In genomic region chr7:30664529-30665200, GRCm38 (mm10) we compare ENCODE assay signal across 7 mouse cellular contexts. TPM values are rescaled to one million over a fixed set of nuclear protein-coding genes. Genes with fewer than 3 reads are reported as not detected.
A peak's percentile ranks its signal among the peaks of the same experiment; 100 is the strongest.
DNase-seq lines count a peak whose midpoint lies in the region; ATAC-seq and TF ChIP-seq lines count a peak whose summit lies in the region.

Haus5 (minus strand) TSS chr7:30664994.

- H3K27me3 ChIP-seq in embryonic facial prominence, embryonic 11.5 days (ENCODE audit: control insufficient read depth, insufficient read depth, low read length), result no peaks in the 10 kb centered on the region
- H3K27me3 ChIP-seq in kidney, adult 2 months (replicated peaks; ENCODE audit: control insufficient read depth, insufficient read depth, low read length), result no peaks in the 10 kb centered on the region
- no peaks in the 10 kb centered on the region for H3K27me3 ChIP-seq in limb, embryonic 12.5 days
- 0 out of 2 replicates have a peak, but pooled peaks cover 3% of the 10 kb centered on the region for H3K27me3 ChIP-seq in midbrain, embryonic 15.5 days (replicated peaks)
- H3K27me3 ChIP-seq in spleen, adult 2 months (ENCODE audit: control insufficient read depth, insufficient read depth, low read length), result no peaks in the 10 kb centered on the region; the same call in 1 of the 2 replicates

- TF ChIP-seq CTCF in kidney, adult 2 months (conservative IDR thresholded peaks at IDR 0.05; ENCODE audit: insufficient read depth, insufficient read length, low read depth, low read length), result no peak
- TF ChIP-seq CTCF in spleen, adult 2 months (IDR thresholded peaks at IDR 0.05; ENCODE audit: extremely low read depth, insufficient read depth, insufficient read length, insufficient replicate concordance), result no peak

- peak within 1 kb of the TSS; percentile 73 for H3K9ac ChIP-seq in embryonic facial prominence, embryonic 11.5 days (replicated peaks; ENCODE audit: low read length)
- peak within 1 kb of the TSS; percentile 70 for H3K9ac ChIP-seq in limb, embryonic 12.5 days (replicated peaks)
- peak within 1 kb of the TSS; percentile 65 for H3K9ac ChIP-seq in midbrain, embryonic 15.5 days

- H3K4me1 ChIP-seq in embryonic facial prominence, embryonic 11.5 days (ENCODE audit: control insufficient read depth, insufficient read depth, low read length), result no peaks in the 10 kb centered on the region
- peaks cover 2% of the 10 kb centered on the region for H3K4me1 ChIP-seq in kidney, adult 2 months (ENCODE audit: control insufficient read depth, insufficient read depth, low read length)
- peaks cover 8% of the 10 kb centered on the region for H3K4me1 ChIP-seq in limb, embryonic 12.5 days (replicated peaks)
- peaks cover 12% of the 10 kb centered on the region for H3K4me1 ChIP-seq in midbrain, embryonic 15.5 days
- H3K4me1 ChIP-seq in spleen, adult 2 months (ENCODE audit: control insufficient read depth, insufficient read depth, insufficient read length), result peaks cover 5% of the 10 kb centered on the region; the same call in 1 of the 2 replicates

- no peaks in the 10 kb centered on the region for H3K9me3 ChIP-seq in embryonic facial prominence, embryonic 11.5 days (replicated peaks; ENCODE audit: control insufficient read depth, low read length)
- H3K9me3 ChIP-seq in limb, embryonic 12.5 days, result no peaks in the 10 kb centered on the region
- H3K9me3 ChIP-seq in midbrain, embryonic 15.5 days, result no peaks in the 10 kb centered on the region

- peaks cover 5% of the 10 kb centered on the region for H3K36me3 ChIP-seq in embryonic facial prominence, embryonic 11.5 days (replicated peaks; ENCODE audit: control insufficient read depth, insufficient read depth, low read depth, low read length)
- H3K36me3 ChIP-seq in kidney, adult 2 months (ENCODE audit: control insufficient read depth, insufficient read depth, low read length), result no peaks in the 10 kb centered on the region
- peaks cover 29% of the 10 kb centered on the region for H3K36me3 ChIP-seq in limb, embryonic 12.5 days
- 0 out of 2 replicates have a peak, but pooled peaks cover 3% of the 10 kb centered on the region for H3K36me3 ChIP-seq in midbrain, embryonic 15.5 days (replicated peaks)
- peaks cover 8% of the 10 kb centered on the region for H3K36me3 ChIP-seq in spleen, adult 2 months (ENCODE audit: control insufficient read depth, insufficient read depth, low read length)

- WGBS in embryonic facial prominence, embryonic 11.5 days, result under 1% methylated on average over 34 of the region's 34 CpGs
- WGBS in kidney, adult 2 months, result under 1% methylated on average over 34 of the region's 34 CpGs
- WGBS in limb, embryonic 12.5 days, result under 1% methylated on average over 34 of the region's 34 CpGs
- under 1% methylated on average over 34 of the region's 34 CpGs for WGBS in midbrain, embryonic 15.5 days
- WGBS in spleen, adult 2 months, result under 1% methylated on average over 34 of the region's 34 CpGs

- TF ChIP-seq POLR2A in kidney, adult 2 months (IDR thresholded peaks at IDR 0.05; ENCODE audit: low read depth, low read length), result peak; percentile 32
- TF ChIP-seq POLR2A in spleen, adult 2 months (IDR thresholded peaks at IDR 0.05; ENCODE audit: low read depth, low read length), result no peak; the same call in 1 of the 2 replicates

- DNase-seq in adrenal gland, postnatal 14 days, result peak; percentile 94
- peak; percentile 95 for DNase-seq in embryonic facial prominence, embryonic 11.5 days (ENCODE audit: low spot score)
- peak; percentile 92 to 96 for DNase-seq in heart, adult 18-20 months
- peak; percentile 93 for DNase-seq in kidney, adult 2 months
- DNase-seq in spleen, adult 2 months (ENCODE audit: low read depth in 1 of 2, low spot score in 2 of 2), result peak; percentile 86 to 88

- H3K4me2 ChIP-seq in embryonic facial prominence, embryonic 11.5 days (ENCODE audit: low read depth, low read length), result peak within 1 kb of the TSS; percentile 76
- H3K4me2 ChIP-seq in limb, embryonic 12.5 days, result peak within 1 kb of the TSS; percentile 81
- H3K4me2 ChIP-seq in midbrain, embryonic 15.5 days, result peak within 1 kb of the TSS; percentile 94

- peak within 1 kb of the TSS; percentile 64 for H3K4me3 ChIP-seq in embryonic facial prominence, embryonic 11.5 days (ENCODE audit: low read depth, low read length)
- H3K4me3 ChIP-seq in kidney, adult 2 months (ENCODE audit: insufficient read depth, low read depth, low read length), result peak within 1 kb of the TSS; percentile 76
- peak within 1 kb of the TSS; percentile 64 for H3K4me3 ChIP-seq in limb, embryonic 12.5 days (replicated peaks)
- H3K4me3 ChIP-seq in midbrain, embryonic 15.5 days, result peak within 1 kb of the TSS; percentile 68
- peak within 1 kb of the TSS; percentile 95 for H3K4me3 ChIP-seq in spleen, adult 2 months (ENCODE audit: extremely low read depth, insufficient read depth, insufficient read length)

- H3K27ac ChIP-seq in embryonic facial prominence, embryonic 11.5 days (replicated peaks; ENCODE audit: low read depth, low read length), result no peak within 1 kb of the TSS
- H3K27ac ChIP-seq in kidney, adult 2 months (ENCODE audit: insufficient read depth, low read depth, low read length), result no peak within 1 kb of the TSS
- peak within 1 kb of the TSS; percentile 41; the same call in 1 of the 2 replicates for H3K27ac ChIP-seq in limb, embryonic 12.5 days
- H3K27ac ChIP-seq in midbrain, embryonic 15.5 days, result peak within 1 kb of the TSS; percentile 84
- peak within 1 kb of the TSS; percentile 43 for H3K27ac ChIP-seq in spleen, adult 2 months (ENCODE audit: insufficient read depth, low read length)

- peak; percentile 87 for ATAC-seq in embryonic facial prominence, embryonic 11.5 days (replicated peaks; ENCODE audit: insufficient number of reproducible peaks, low FRiP score, low TSS enrichment, low read depth)
- peak; percentile 86 for ATAC-seq in limb, embryonic 12.5 days (ENCODE audit: insufficient number of reproducible peaks, insufficient read depth, low FRiP score, low TSS enrichment, low read depth)
- ATAC-seq in midbrain, embryonic 15.5 days (replicated peaks), result peak; percentile 96

RNA-seq across cellular contexts. Expression of gene Haus5, which starts in this region (rescaled TPM):
- total RNA-seq in adrenal gland, postnatal 14 days (2021), result 10.4 and 11.9 TPM in 2 replicates
- 50.1 and 53.1 TPM in 2 replicates for polyA plus RNA-seq in embryonic facial prominence, embryonic 11.5 days (2014; fragmentation: Nextera tagmentation; extraction: Ambion mirVana)
- 1 to 10 TPM; 4.4 to 6.2 TPM for total RNA-seq in heart, adult 18-20 months (2021)
- 8.9 and 9.1 TPM in 2 replicates for polyA plus RNA-seq in kidney, adult 2 months (2012; rRNA removed)
- polyA plus RNA-seq in limb, embryonic 12.5 days (2016; fragmentation: Nextera tagmentation; extraction: Ambion mirVana), result 64.3 and 70.0 TPM in 2 replicates
- 28.1 and 29.7 TPM in 2 replicates for polyA plus RNA-seq in midbrain, embryonic 15.5 days (2015; fragmentation: Nextera tagmentation; extraction: Ambion mirVana)
- 13.3 and 18.5 TPM in 2 replicates for polyA plus RNA-seq in spleen, adult 2 months (2012; rRNA removed)

Comparison
In these comparisons a context has a peak if more than half of its experiments do, and no peak if none do; other contexts are left out.
1. H3K27ac ChIP-seq: peak in limb, embryonic 12.5 days (single experiment), midbrain, embryonic 15.5 days (single experiment) and spleen, adult 2 months (single experiment); none in embryonic facial prominence, embryonic 11.5 days (single experiment) and kidney, adult 2 months (single experiment).
2. Peak in every context shown above with its lines, with median percentiles within 50 percentile points of each other: DNase-seq, ATAC-seq, H3K4me2 ChIP-seq, H3K4me3 ChIP-seq and H3K9ac ChIP-seq.